Mouse (Mus musculus) lung, adult 2 months (tissue): ENCODE measurements around the gene Grap.

Source experiments
- CTCF ChIP-seq: fragments of 200-500 bp; IDR thresholded peaks from 2 replicates; pipeline ENCODE4 v1.5.1; 2011; ENCODE audit warnings: mild to moderate bottlenecking, low read length, control low read depth; ENCODE audit not compliant: insufficient read depth
- POLR2A ChIP-seq: fragments of 200-500 bp; IDR thresholded peaks from 2 replicates; pipeline ENCODE4 v1.6.1; 2011; ENCODE audit warnings: low read depth, mild to moderate bottlenecking, control low read depth, low read length, borderline replicate concordance; ENCODE audit errors: extremely low read depth

- no peak for TF ChIP-seq POLR2A
- no peak for TF ChIP-seq CTCF
These were observed 32.3 kb upstream of the Grap start for GRCm38 (mm10) chr11:61620762-61621161.
